Mouse (Mus musculus): ENCODE results near the gene Rdh13. TPM values are rescaled to one million over a fixed set of nuclear protein-coding genes. Genes with fewer than 3 reads are reported as not detected.

Gene Rdh13
- polyA plus RNA-seq, 1 experiment from 2014 or later, result 30.9 TPM

- Histone ChIP-seq H3K4me1 (ENCODE audit: control insufficient read depth, insufficient read depth, low read length) (peaks cover 12% of the 10 kb centered on the region), H3K4me3 (ENCODE audit: low read depth, low read length) (no peak overlapping the region), H3K9ac (ENCODE audit: low read length) (no peak overlapping the region), H3K9me3 (ENCODE audit: control insufficient read depth, low read length) (no peaks in the 10 kb centered on the region), H3K36me3 (ENCODE audit: control insufficient read depth, insufficient read depth, low read length) (no peaks in the 10 kb centered on the region), H3K27me3 (ENCODE audit: control insufficient read depth, insufficient read depth, low read length) (peaks cover 37% of the 10 kb centered on the region), H3K4me2 (no peak overlapping the region), H3K27ac (ENCODE audit: low read depth, low read length) (no peak overlapping the region)
- DNase-seq (ENCODE audit: low spot score, missing footprints) (no peak), ATAC-seq (ENCODE audit: low FRiP score) (no peak)
- 7% methylated on average over 19 of the region's 19 CpGs for WGBS
Measured at GRCm38 (mm10) chr7:4473940-4474339, 28.5 kb upstream of the Rdh13 start.

- H3K36me3 ChIP-seq (ENCODE audit: control insufficient read depth, insufficient read depth, low read length), result no peaks in the 10 kb centered on the region
- DNase-seq (ENCODE audit: low spot score, missing footprints) (peak; percentile 95), ATAC-seq (ENCODE audit: low FRiP score) (peak; percentile 86)
- peak overlapping the region; percentile 49 for H3K4me2 ChIP-seq
- no peaks in the 10 kb centered on the region for H3K9me3 ChIP-seq (ENCODE audit: control insufficient read depth, low read length)
- peak overlapping the region; percentile 44 for H3K9ac ChIP-seq (ENCODE audit: low read length)
- WGBS, result under 1% methylated on average over 24 of the region's 24 CpGs
- peaks cover 37% of the 10 kb centered on the region for H3K27me3 ChIP-seq (ENCODE audit: control insufficient read depth, insufficient read depth, low read length)
- H3K4me1 ChIP-seq (ENCODE audit: control insufficient read depth, insufficient read depth, low read length), result peaks cover 6% of the 10 kb centered on the region; the same call in 1 of the 2 replicates
- no peak overlapping the region for H3K27ac ChIP-seq (ENCODE audit: low read depth, low read length)
- H3K4me3 ChIP-seq (ENCODE audit: low read depth, low read length), result peak overlapping the region; percentile 24
Measured at GRCm38 (mm10) chr7:4471179-4471555, 25.7 kb upstream of the Rdh13 start.

GRCm38 (mm10) chr7:4470275-4471178 is 25.1 kb upstream of the Rdh13 start:
- H3K4me1 ChIP-seq (ENCODE audit: control insufficient read depth, insufficient read depth, low read length), result peaks cover 6% of the 10 kb centered on the region; the same call in 1 of the 2 replicates
- peak; percentile 61 for ATAC-seq (ENCODE audit: low FRiP score)
- 4% methylated on average over 35 of the region's 35 CpGs for WGBS
- peaks cover 37% of the 10 kb centered on the region for H3K27me3 ChIP-seq (ENCODE audit: control insufficient read depth, insufficient read depth, low read length)
- DNase-seq (ENCODE audit: low spot score, missing footprints), result peak; percentile 96
- H3K27ac ChIP-seq (ENCODE audit: low read depth, low read length), result no peak overlapping the region
- peak overlapping the region; percentile 24 for H3K4me3 ChIP-seq (ENCODE audit: low read depth, low read length)
- H3K4me2 ChIP-seq, result peak overlapping the region; percentile 49
- peak overlapping the region; percentile 44 for H3K9ac ChIP-seq (ENCODE audit: low read length)
- H3K36me3 ChIP-seq (ENCODE audit: control insufficient read depth, insufficient read depth, low read length), result no peaks in the 10 kb centered on the region
- H3K9me3 ChIP-seq (ENCODE audit: control insufficient read depth, low read length), result no peaks in the 10 kb centered on the region

- 64% methylated on average over 3 of the region's 3 CpGs for WGBS
- Histone ChIP-seq H3K4me2 (no peak overlapping the region), H3K9me3 (ENCODE audit: control insufficient read depth, low read length) (no peaks in the 10 kb centered on the region), H3K4me3 (ENCODE audit: low read depth, low read length) (no peak overlapping the region), H3K27me3 (ENCODE audit: control insufficient read depth, insufficient read depth, low read length) (peaks cover 22% of the 10 kb centered on the region; the same call in 1 of the 2 replicates), H3K4me1 (ENCODE audit: control insufficient read depth, insufficient read depth, low read length) (peaks cover 6% of the 10 kb centered on the region; the same call in 1 of the 2 replicates), H3K36me3 (ENCODE audit: control insufficient read depth, insufficient read depth, low read length) (no peaks in the 10 kb centered on the region), H3K9ac (ENCODE audit: low read length) (no peak overlapping the region), H3K27ac (ENCODE audit: low read depth, low read length) (no peak overlapping the region)
- ATAC-seq (ENCODE audit: low FRiP score) (no peak), DNase-seq (ENCODE audit: low spot score, missing footprints) (no peak)
Measured at GRCm38 (mm10) chr7:4467801-4468200, 22.4 kb upstream of the Rdh13 start.

GRCm38 (mm10) chr7:4464194-4464824 is 18.9 kb upstream of the Rdh13 start:
- Histone ChIP-seq H3K36me3 (ENCODE audit: control insufficient read depth, insufficient read depth, low read length) (no peaks in the 10 kb centered on the region), H3K9me3 (ENCODE audit: control insufficient read depth, low read length) (no peaks in the 10 kb centered on the region), H3K4me3 (ENCODE audit: low read depth, low read length) (no peak overlapping the region), H3K4me2 (no peak overlapping the region), H3K9ac (ENCODE audit: low read length) (no peak overlapping the region), H3K27ac (ENCODE audit: low read depth, low read length) (no peak overlapping the region), H3K27me3 (ENCODE audit: control insufficient read depth, insufficient read depth, low read length) (no peaks in the 10 kb centered on the region), H3K4me1 (ENCODE audit: control insufficient read depth, insufficient read depth, low read length) (no peaks in the 10 kb centered on the region)
- WGBS, result 17% methylated on average over 11 of the region's 12 CpGs
- ATAC-seq (ENCODE audit: low FRiP score) (no peak), DNase-seq (ENCODE audit: low spot score, missing footprints) (no peak)

- Histone ChIP-seq H3K4me2 (peak within 1 kb of the TSS; percentile 20), H3K27me3 (ENCODE audit: control insufficient read depth, insufficient read depth, low read length) (no peaks in the 10 kb centered on the region), H3K9ac (ENCODE audit: low read length) (no peak within 1 kb of the TSS), H3K9me3 (ENCODE audit: control insufficient read depth, low read length) (no peaks in the 10 kb centered on the region), H3K4me3 (ENCODE audit: low read depth, low read length) (peak within 1 kb of the TSS; percentile 17; the same call in 1 of the 2 replicates), H3K4me1 (ENCODE audit: control insufficient read depth, insufficient read depth, low read length) (no peaks in the 10 kb centered on the region), H3K27ac (ENCODE audit: low read depth, low read length) (no peak within 1 kb of the TSS), H3K36me3 (ENCODE audit: control insufficient read depth, insufficient read depth, low read length) (no peaks in the 10 kb centered on the region)
- DNase-seq (ENCODE audit: low spot score, missing footprints), result no peak
- 70% methylated on average over 13 of the region's 16 CpGs for whole genome bisulfite sequencing
- ATAC-seq (ENCODE audit: low FRiP score), result 0 out of 2 replicates have a peak, but pooled peaks have one; percentile 24
Measured at GRCm38 (mm10) chr7:4460576-4461434, 15.4 kb upstream of the Rdh13 start, which contains the start of gene Eps8l1. Gene Eps8l1 (plus strand): TSS chr7:4460674.

- WGBS, result 34% methylated on average over 4 of the region's 4 CpGs
- no peak for DNase-seq (ENCODE audit: low spot score, missing footprints)
- ATAC-seq (ENCODE audit: low FRiP score), result no peak
Measured at GRCm38 (mm10) chr7:4452644-4453043, 7.2 kb upstream of the Rdh13 start.

GRCm38 (mm10) chr7:4449211-4449610 is 3.8 kb upstream of the Rdh13 start:
- Histone ChIP-seq H3K4me3 (ENCODE audit: low read depth, low read length) (no peak overlapping the region), H3K9me3 (ENCODE audit: control insufficient read depth, low read length) (no peaks in the 10 kb centered on the region), H3K4me2 (no peak overlapping the region), H3K9ac (ENCODE audit: low read length) (no peak overlapping the region), H3K36me3 (ENCODE audit: control insufficient read depth, insufficient read depth, low read length) (no peaks in the 10 kb centered on the region), H3K4me1 (ENCODE audit: control insufficient read depth, insufficient read depth, low read length) (peaks cover 2% of the 10 kb centered on the region; the same call in 1 of the 2 replicates), H3K27ac (ENCODE audit: low read depth, low read length) (no peak overlapping the region), H3K27me3 (ENCODE audit: control insufficient read depth, insufficient read depth, low read length) (no peaks in the 10 kb centered on the region)
- DNase-seq (ENCODE audit: low spot score, missing footprints), result no peak
- 8% methylated on average over 2 of the region's 2 CpGs for WGBS
- no peak for ATAC-seq (ENCODE audit: low FRiP score)

More at GRCm38 (mm10) chr7:4452644-4453043, 7.2 kb upstream of the Rdh13 start:
- H3K4me2 ChIP-seq, result no peak overlapping the region
- no peak overlapping the region for H3K9ac ChIP-seq (ENCODE audit: low read length)
- no peaks in the 10 kb centered on the region for H3K4me1 ChIP-seq (ENCODE audit: control insufficient read depth, insufficient read depth, low read length)
- H3K27ac ChIP-seq (ENCODE audit: low read depth, low read length), result no peak overlapping the region
- H3K4me3 ChIP-seq (ENCODE audit: low read depth, low read length), result no peak overlapping the region
- no peaks in the 10 kb centered on the region for H3K27me3 ChIP-seq (ENCODE audit: control insufficient read depth, insufficient read depth, low read length)
- H3K9me3 ChIP-seq (ENCODE audit: control insufficient read depth, low read length), result no peaks in the 10 kb centered on the region
- H3K36me3 ChIP-seq (ENCODE audit: control insufficient read depth, insufficient read depth, low read length), result no peaks in the 10 kb centered on the region

Data from midbrain, embryonic 11.5 days (tissue).